Mouse (Mus musculus) cerebellum, postnatal 25 days (tissue): ENCODE data around the gene Il24.

ENCODE experiments used
- DNase-seq, 2 experiments: peaks; one replicate each; pipeline ENCODE4 v3.0.0; 2021; ENCODE audit warnings: mixed read lengths in 2 of 2

Gene Il24

GRCm38 (mm10) chr1:130887354-130887753 is at the start of gene Il24:
TSS of gene Il24 (minus strand) at chr1:130887454.
- no peak for DNase-seq

GRCm38 (mm10) chr1:130936351-130936750 is 49.1 kb upstream of the Il24 start:
- DNase-seq, result no peak

GRCm38 (mm10) chr1:130926484-130926883 is 39.2 kb upstream of the Il24 start:
- no peak for DNase-seq

- no peak for DNase-seq
These were observed 31.2 kb upstream of the Il24 start for GRCm38 (mm10) chr1:130918323-130918980.

GRCm38 (mm10) chr1:130911401-130912010 is 24.3 kb upstream of the Il24 start, which contains the start of gene Il20:
TSS of gene Il20 (minus strand) at chr1:130911451.
- DNase-seq, result no peak

GRCm38 (mm10) chr1:130902505-130902904 is 15.3 kb upstream of the Il24 start:
- no peak for DNase-seq

- no peak for DNase-seq
These were observed 7.2 kb upstream of the Il24 start for GRCm38 (mm10) chr1:130894468-130894867.

GRCm38 (mm10) chr1:130893329-130894040 is 6.2 kb upstream of the Il24 start:
- DNase-seq, result no peak

GRCm38 (mm10) chr1:130892446-130892845 is 5.2 kb upstream of the Il24 start:
- DNase-seq, result no peak

- no peak for DNase-seq
These were observed 4.1 kb downstream of the Il24 start for GRCm38 (mm10) chr1:130883146-130883545.

GRCm38 (mm10) chr1:130879927-130880326 is 7.3 kb downstream of the Il24 start:
- no peak for DNase-seq

GRCm38 (mm10) chr1:130877889-130878614 is 9.2 kb downstream of the Il24 start:
- DNase-seq, result peak; percentile 57 to 62

- peak; percentile 24 to 71 for DNase-seq
These were observed 10.2 kb downstream of the Il24 start for GRCm38 (mm10) chr1:130876931-130877509.

GRCm38 (mm10) chr1:130875910-130876309 is 11.3 kb downstream of the Il24 start:
- DNase-seq, result no peak

GRCm38 (mm10) chr1:130875139-130875538 is 12.1 kb downstream of the Il24 start:
- peak; percentile 52 to 68 for DNase-seq

- no peak for DNase-seq
These were observed 14.3 kb downstream of the Il24 start for GRCm38 (mm10) chr1:130872912-130873311.

GRCm38 (mm10) chr1:130865541-130866221 is 21.6 kb downstream of the Il24 start, which contains the start of gene Fcmr:
TSS of gene Fcmr (plus strand) at chr1:130865669.
- no peak for DNase-seq

- DNase-seq, result peak in 1 of 2 experiments; percentile 15
These were observed 22.5 kb downstream of the Il24 start for GRCm38 (mm10) chr1:130864741-130865140.

GRCm38 (mm10) chr1:130864238-130864637 is 23.0 kb downstream of the Il24 start:
- peak; percentile 40 to 44 for DNase-seq

GRCm38 (mm10) chr1:130857456-130857855 is 29.8 kb downstream of the Il24 start:
- DNase-seq, result no peak

GRCm38 (mm10) chr1:130855723-130856122 is 31.5 kb downstream of the Il24 start:
- no peak for DNase-seq

- DNase-seq, result no peak
These were observed 32.4 kb downstream of the Il24 start for GRCm38 (mm10) chr1:130854819-130855218.
